Mouse (Mus musculus) forebrain, embryonic 14.5 days (tissue): ENCODE measurements around the gene Ociad2. TPM values are rescaled to one million over a fixed set of nuclear protein-coding genes. Genes with fewer than 3 reads are reported as not detected.

ENCODE experiments used
- ATAC-seq: fragments of 200-750 bp; cut with Nextera tagmentation; 2 replicates; pipeline ENCODE4 v1.8.0; 2017; ENCODE audit warnings: mild to moderate bottlenecking, moderate library complexity
- DNase-seq: peaks from one replicate; pipeline ENCODE4 v3.0.0-alpha.2; 2015; ENCODE audit warnings: low spot score
- H3K27ac ChIP-seq: fragments of 300-500 bp; sonication (generic); 2 replicates; pipeline ENCODE4 v1.5.1; 2014; ENCODE audit warnings: low read depth, mild to moderate bottlenecking, control low read depth, low read length, moderate library complexity
- H3K27me3 ChIP-seq: fragments of 300-500 bp; sonication (generic); replicated peaks from 2 replicates; pipeline ENCODE4 v1.6.1; 2014; ENCODE audit warnings: low read length, control low read depth, mixed read lengths; ENCODE audit not compliant: control insufficient read depth, insufficient read depth
- H3K36me3 ChIP-seq: fragments of 300-500 bp; sonication (generic); 2 replicates; pipeline ENCODE4 v1.6.1; 2014; ENCODE audit warnings: low read length, control low read depth; ENCODE audit not compliant: control insufficient read depth, insufficient read depth
- H3K4me1 ChIP-seq: fragments of 300-500 bp; sonication (generic); 2 replicates; pipeline ENCODE4 v1.6.1; 2014; ENCODE audit warnings: antibody characterized with exemption, low read length, control low read depth; ENCODE audit not compliant: control insufficient read depth, insufficient read depth
- H3K4me2 ChIP-seq: fragments of 300-500 bp; sonication (generic); 2 replicates; pipeline ENCODE4 v1.6.1; 2014; ENCODE audit warnings: mild to moderate bottlenecking, control low read depth, low read length
- H3K4me3 ChIP-seq: fragments of 300-500 bp; sonication (generic); 2 replicates; pipeline ENCODE4 v1.5.1; 2014; ENCODE audit warnings: low read depth, low read length, control low read depth
- H3K9ac ChIP-seq: fragments of 300-500 bp; sonication (generic); 2 replicates; pipeline ENCODE4 v1.6.1; 2014; ENCODE audit warnings: mild to moderate bottlenecking, low read length, control low read depth, moderate library complexity
- H3K9me3 ChIP-seq: fragments of 300-500 bp; sonication (generic); replicated peaks from 2 replicates; pipeline ENCODE4 v1.6.1; 2016; ENCODE audit warnings: low read length, control low read depth, mixed read lengths; ENCODE audit not compliant: control insufficient read depth
- WGBS: fragments of 180-500 bp; shearing (Covaris S2); extraction: QIAGEN DNeasy Blood & Tissue Kit; methylation state at CpG from one replicate; pipeline ENCODE4 v1.1.7; 2014; 5-methylcytosine and 5-hydroxymethylcytosine counted together
- polyA plus RNA-seq: library from polyadenylated mRNA; unstranded; fragments of >200 nt; fragmentation: Nextera tagmentation; extraction: Ambion mirVana; gene quantifications from 2 replicates; pipeline ENCODE4 v1.2.1, GENCODE M21; 2014

Gene Ociad2
- 14.5 and 20.3 TPM in 2 replicates for polyA plus RNA-seq

- H3K4me3 ChIP-seq = no peak within 1 kb of the TSS
- 80% methylated on average over 8 of the region's 8 CpGs for WGBS
- no peaks in the 10 kb centered on the region for H3K27me3 ChIP-seq
- H3K4me1 ChIP-seq = 0 out of 2 replicates have a peak, but pooled peaks cover 2% of the 10 kb centered on the region
- no peaks in the 10 kb centered on the region for H3K36me3 ChIP-seq
- H3K9ac ChIP-seq = no peak within 1 kb of the TSS
- no peak for DNase-seq
- H3K27ac ChIP-seq = no peak within 1 kb of the TSS
- H3K9me3 ChIP-seq = no peaks in the 10 kb centered on the region
- ATAC-seq = no peak
- no peak within 1 kb of the TSS for H3K4me2 ChIP-seq
Measured at GRCm38 (mm10) chr5:73340723-73341235, at the start of gene Ociad2. TSS of gene Ociad2 (minus strand) at chr5:73341028.

GRCm38 (mm10) chr5:73383647-73383970, 42.8 kb upstream of the Ociad2 start:
- Histone ChIP-seq H3K27ac (no peak overlapping the region), H3K4me1 (no peaks in the 10 kb centered on the region), H3K27me3 (no peaks in the 10 kb centered on the region), H3K4me3 (no peak overlapping the region), H3K4me2 (no peak overlapping the region), H3K36me3 (no peaks in the 10 kb centered on the region), H3K9ac (no peak overlapping the region), H3K9me3 (no peaks in the 10 kb centered on the region)
- no peak for DNase-seq
- WGBS = 42% methylated on average over 4 of the region's 4 CpGs
- ATAC-seq = no peak

DNA sequence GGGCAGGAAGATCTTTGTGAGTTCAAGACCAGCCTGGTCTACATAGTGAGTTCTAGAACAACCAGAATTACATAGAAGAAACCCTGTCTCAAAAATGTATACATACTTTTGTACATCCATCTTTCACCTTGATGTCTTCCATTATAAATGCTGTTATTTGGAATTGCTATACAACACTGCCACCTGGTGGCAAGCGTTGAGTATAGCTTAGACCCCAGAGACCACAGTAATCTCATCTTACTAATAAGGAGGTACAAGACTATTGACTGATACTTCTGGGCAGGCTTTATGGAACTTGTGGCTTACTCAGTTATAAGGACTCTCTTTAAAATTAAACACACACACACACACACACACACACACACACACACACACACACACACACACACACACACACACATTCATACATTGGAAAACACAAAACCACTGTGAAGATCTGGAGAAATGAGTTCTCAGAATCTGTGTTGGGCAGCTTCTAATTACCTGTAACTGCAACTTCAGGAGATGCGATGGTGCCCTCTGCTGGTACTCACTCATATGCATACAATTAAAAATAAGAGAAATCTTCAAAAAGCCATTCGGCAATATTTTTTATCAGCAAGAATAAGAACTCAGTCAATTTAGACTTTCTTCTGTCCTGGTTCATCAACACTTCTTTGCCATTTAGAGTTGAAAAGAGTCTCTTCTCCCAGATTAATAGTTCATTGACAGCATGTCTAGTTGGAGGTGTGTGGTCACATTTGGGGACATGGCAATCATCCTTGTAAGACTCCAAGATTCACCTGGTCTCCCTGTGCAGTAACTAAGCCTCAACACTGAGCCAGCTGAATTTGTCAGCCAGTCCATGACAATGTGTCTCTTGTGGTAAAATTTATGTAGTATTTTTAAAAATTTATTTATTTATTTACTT, 42.2 kb upstream of the Ociad2 start:
- Histone ChIP-seq H3K9me3 (no peaks in the 10 kb centered on the region), H3K27me3 (no peaks in the 10 kb centered on the region), H3K27ac (no peak overlapping the region), H3K4me1 (no peaks in the 10 kb centered on the region), H3K4me3 (no peak overlapping the region), H3K9ac (no peak overlapping the region), H3K4me2 (no peak overlapping the region), H3K36me3 (no peaks in the 10 kb centered on the region)
- DNase-seq = peak; percentile 88
- peak; percentile 54 for ATAC-seq
- 28% methylated on average over 3 of the region's 3 CpGs for WGBS

GRCm38 (mm10) chr5:73381976-73382540, 41.2 kb upstream of the Ociad2 start:
- Histone ChIP-seq H3K36me3 (no peaks in the 10 kb centered on the region), H3K9ac (no peak overlapping the region), H3K4me3 (no peak overlapping the region), H3K4me1 (no peaks in the 10 kb centered on the region), H3K9me3 (no peaks in the 10 kb centered on the region), H3K27me3 (no peaks in the 10 kb centered on the region), H3K27ac (no peak overlapping the region), H3K4me2 (no peak overlapping the region)
- no peak for ATAC-seq
- DNase-seq = no peak
- 85% methylated on average over 9 of the region's 9 CpGs for WGBS

DNA sequence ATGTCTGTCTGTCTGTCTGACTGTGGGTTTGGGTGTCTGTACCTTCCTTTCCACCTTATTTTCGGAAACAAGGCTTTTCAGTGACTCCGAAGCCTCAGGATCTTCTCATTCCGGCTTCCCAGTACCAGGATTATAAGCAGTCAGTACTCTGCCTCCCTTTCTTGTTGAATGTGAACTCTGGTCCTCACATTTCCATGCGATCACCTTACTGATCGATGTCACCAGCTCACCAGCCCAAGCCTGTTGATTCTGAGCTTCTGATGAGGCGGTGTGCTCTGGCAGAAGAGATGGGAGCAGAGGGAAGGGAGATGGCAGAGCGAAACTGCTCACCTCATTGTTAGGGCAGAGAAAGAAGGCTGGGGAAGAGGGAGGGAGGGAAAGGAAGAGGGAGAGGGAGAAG, 40.7 kb upstream of the Ociad2 start:
- 73% methylated on average over 7 of the region's 7 CpGs for WGBS
- ATAC-seq (no peak), DNase-seq (no peak)
- H3K36me3 ChIP-seq = no peaks in the 10 kb centered on the region
- no peak overlapping the region for H3K4me2 ChIP-seq
- H3K27me3 ChIP-seq = no peaks in the 10 kb centered on the region
- H3K4me1 ChIP-seq = no peaks in the 10 kb centered on the region
- no peak overlapping the region for H3K9ac ChIP-seq
- H3K4me3 ChIP-seq = no peak overlapping the region
- no peak overlapping the region for H3K27ac ChIP-seq
- H3K9me3 ChIP-seq = no peaks in the 10 kb centered on the region

DNA sequence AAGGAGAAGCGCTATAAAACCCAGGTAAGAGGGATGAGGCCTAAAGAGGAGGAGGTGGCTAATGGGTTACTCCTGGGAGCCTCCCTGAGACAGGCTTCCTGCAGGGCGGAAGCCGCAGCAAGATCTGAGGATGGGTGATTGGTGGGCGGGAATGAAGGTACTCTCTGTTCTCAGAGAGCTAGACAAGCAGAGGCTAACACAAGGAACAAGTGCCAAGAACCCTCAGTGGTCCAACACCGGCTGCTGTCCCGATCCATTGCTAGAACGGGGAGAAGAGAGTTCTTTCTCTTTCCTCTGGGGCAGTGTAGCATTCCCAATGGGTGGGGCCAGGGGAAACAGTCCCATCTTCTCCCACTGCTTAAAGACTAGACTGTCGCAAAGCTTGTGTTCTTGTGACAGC, 40.0 kb upstream of the Ociad2 start:
- no peak for ATAC-seq
- H3K27ac ChIP-seq = no peak overlapping the region
- H3K36me3 ChIP-seq = no peaks in the 10 kb centered on the region
- no peaks in the 10 kb centered on the region for H3K27me3 ChIP-seq
- WGBS = 61% methylated on average over 8 of the region's 8 CpGs
- no peaks in the 10 kb centered on the region for H3K4me1 ChIP-seq
- H3K4me3 ChIP-seq = no peak overlapping the region
- H3K9me3 ChIP-seq = no peaks in the 10 kb centered on the region
- no peak overlapping the region for H3K9ac ChIP-seq
- no peak overlapping the region for H3K4me2 ChIP-seq
- DNase-seq = no peak

GRCm38 (mm10) chr5:73379908-73380307, 39.1 kb upstream of the Ociad2 start:
- Histone ChIP-seq H3K4me3 (no peak overlapping the region), H3K9me3 (no peaks in the 10 kb centered on the region), H3K27ac (no peak overlapping the region), H3K36me3 (no peaks in the 10 kb centered on the region), H3K4me2 (no peak overlapping the region), H3K4me1 (no peaks in the 10 kb centered on the region), H3K9ac (no peak overlapping the region), H3K27me3 (no peaks in the 10 kb centered on the region)
- peak; percentile 88 for DNase-seq
- peak; percentile 89 for ATAC-seq
- 31% methylated on average over 3 of the region's 3 CpGs for WGBS

DNA sequence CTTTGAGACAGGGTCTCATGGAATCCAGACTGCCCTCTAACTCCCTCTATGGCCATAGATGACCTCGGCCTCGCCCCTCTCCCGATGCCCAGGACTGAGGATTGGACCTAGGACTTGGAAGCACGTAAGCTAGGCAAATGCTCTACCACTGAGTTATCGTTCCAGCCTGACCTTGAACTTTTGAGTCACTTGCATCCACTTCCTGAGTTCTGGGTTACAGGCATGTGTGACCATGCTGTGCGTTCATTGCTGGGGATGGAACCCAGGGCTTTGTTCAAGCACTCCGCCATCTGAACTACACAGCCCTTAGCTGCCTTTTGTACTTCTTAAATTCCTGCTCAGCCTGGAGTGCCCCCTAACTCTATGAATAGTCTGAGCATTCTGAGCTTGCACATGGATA, 35.7 kb upstream of the Ociad2 start:
- Histone ChIP-seq H3K27me3 (no peaks in the 10 kb centered on the region), H3K9me3 (no peaks in the 10 kb centered on the region), H3K4me1 (no peaks in the 10 kb centered on the region), H3K36me3 (no peaks in the 10 kb centered on the region), H3K27ac (no peak overlapping the region), H3K9ac (no peak overlapping the region), H3K4me3 (no peak overlapping the region), H3K4me2 (no peak overlapping the region)
- DNase-seq (no peak), ATAC-seq (no peak)
- WGBS = 89% methylated on average over 7 of the region's 7 CpGs

- Histone ChIP-seq H3K4me1 (no peaks in the 10 kb centered on the region), H3K9me3 (no peaks in the 10 kb centered on the region), H3K36me3 (no peaks in the 10 kb centered on the region), H3K4me2 (no peak overlapping the region), H3K9ac (no peak overlapping the region), H3K4me3 (no peak overlapping the region), H3K27me3 (no peaks in the 10 kb centered on the region), H3K27ac (no peak overlapping the region)
- no peak for DNase-seq
- no peak for ATAC-seq
- 45% methylated on average over 9 of the region's 9 CpGs for WGBS
Measured at GRCm38 (mm10) chr5:73376041-73376440, 35.2 kb upstream of the Ociad2 start.
